Mouse (Mus musculus) CH12.LX (cell line): ENCODE results near the gene Ppbp. TPM values are rescaled to one million over a fixed set of nuclear protein-coding genes. Genes with fewer than 3 reads are reported as not detected.

ENCODE experiments used
- DNase-seq: peaks from one replicate; pipeline ENCODE4 v3.0.0-alpha.2; 2013; ENCODE audit errors: extremely low read depth
- H3K27ac ChIP-seq: 2 replicates; pipeline ENCODE4 v1.5.1; 2012; ENCODE audit warnings: low read depth, mild to moderate bottlenecking, control low read depth, moderate library complexity; ENCODE audit not compliant: insufficient read depth
- H3K27me3 ChIP-seq: replicated peaks from 2 replicates; pipeline ENCODE3; 2012; ENCODE audit warnings: inconsistent platforms
- H3K36me3 ChIP-seq, 2 experiments: replicated peaks in 1 of 2; 2 replicates each; pipeline versions ENCODE3 to v1.6.1; 2012; ENCODE audit warnings: inconsistent platforms in 1 of 2, low read length in 1 of 2, mild to moderate bottlenecking in 1 of 2, mixed read lengths in 1 of 2, moderate library complexity in 1 of 2; ENCODE audit not compliant: control insufficient read depth in 1 of 2, insufficient read depth in 1 of 2
- H3K4me1 ChIP-seq, 2 experiments: 2 replicates each; pipeline ENCODE4 v1.6.1; 2012; ENCODE audit warnings: inconsistent platforms in 1 of 2, moderate library complexity in 1 of 2; ENCODE audit not compliant: insufficient read depth in 2 of 2, control insufficient read depth in 1 of 2
- H3K4me2 ChIP-seq: 2 replicates; pipeline ENCODE4 v1.6.1; 2012; ENCODE audit warnings: low read depth, mild to moderate bottlenecking, control low read depth; ENCODE audit not compliant: poor library complexity, insufficient read depth, severe bottlenecking
- H3K4me3 ChIP-seq, 3 experiments: fragments of 150-350 bp in 1 of 3; sonication (generic) in 1 of 3; replicated peaks in 1 of 3; 2 replicates each; pipeline versions ENCODE3 to v1.5.1; 2011 to 2012; ENCODE audit warnings: low read depth in 2 of 3, low read length in 2 of 3, mild to moderate bottlenecking in 2 of 3, moderate library complexity in 2 of 3, control low read depth in 1 of 3, improper control_type of control experiment in 1 of 3, inconsistent platforms in 1 of 3, mixed read lengths in 1 of 3; ENCODE audit not compliant: poor library complexity in 1 of 3
- H3K79me2 ChIP-seq: replicated peaks from 2 replicates; pipeline ENCODE4 v1.6.1; 2012; ENCODE audit warnings: mild to moderate bottlenecking, moderate library complexity; ENCODE audit not compliant: control insufficient read depth, poor library complexity, insufficient read depth, severe bottlenecking; ENCODE audit errors: extremely low read depth
- H3K9ac ChIP-seq: 2 replicates; pipeline ENCODE4 v1.6.1; 2012; ENCODE audit warnings: low read depth, mild to moderate bottlenecking, control low read depth, moderate library complexity; ENCODE audit not compliant: insufficient read depth
- H3K9me3 ChIP-seq: replicated peaks from 2 replicates; pipeline ENCODE3; 2012; ENCODE audit warnings: low read length, inconsistent platforms, mixed read lengths
- BHLHE40 ChIP-seq: IDR thresholded peaks from 2 replicates; pipeline ENCODE4 v1.6.1; 2011; ENCODE audit warnings: mild to moderate bottlenecking, low read depth, low read length, improper control_type of control experiment
- CHD2 ChIP-seq: IDR thresholded peaks from 2 replicates; pipeline ENCODE4 v1.6.1; 2011; ENCODE audit warnings: low read length, improper control_type of control experiment
- E2F4 ChIP-seq: IDR thresholded peaks from 2 replicates; pipeline ENCODE4 v1.6.1; 2011; ENCODE audit warnings: low read depth, low read length, improper control_type of control experiment; ENCODE audit not compliant: insufficient replicate concordance
- EP300 ChIP-seq: IDR thresholded peaks from 2 replicates; pipeline ENCODE4 v1.6.1; 2011; ENCODE audit warnings: low read length, improper control_type of control experiment
- HCFC1 ChIP-seq: IDR thresholded peaks from 2 replicates; pipeline ENCODE4 v1.6.1; 2012; ENCODE audit warnings: low read depth, mild to moderate bottlenecking, inconsistent platforms, low read length, improper control_type of control experiment
- IRF4 ChIP-seq: IDR thresholded peaks from 2 replicates; pipeline ENCODE4 v1.6.1; 2014; ENCODE audit warnings: low read depth, mild to moderate bottlenecking, inconsistent platforms, low read length, improper control_type of control experiment
- JUN ChIP-seq: IDR thresholded peaks from 2 replicates; pipeline ENCODE4 v1.6.1; 2011; ENCODE audit warnings: low read depth, mild to moderate bottlenecking, low read length, improper control_type of control experiment, moderate library complexity; ENCODE audit not compliant: insufficient read depth
- KAT2A ChIP-seq: IDR thresholded peaks from 2 replicates; pipeline ENCODE4 v1.6.1; 2012; ENCODE audit warnings: low read length, improper control_type of control experiment, inconsistent platforms; ENCODE audit not compliant: insufficient replicate concordance
- MAFK ChIP-seq: IDR thresholded peaks from 2 replicates; pipeline ENCODE4 v1.6.1; 2011; ENCODE audit warnings: low read length, improper control_type of control experiment; ENCODE audit not compliant: insufficient replicate concordance
- MAZ ChIP-seq: IDR thresholded peaks from 2 replicates; pipeline ENCODE4 v1.6.1; 2012; ENCODE audit warnings: low read depth, mild to moderate bottlenecking, inconsistent platforms, low read length, improper control_type of control experiment, moderate library complexity
- MYC ChIP-seq: IDR thresholded peaks from 2 replicates; pipeline ENCODE4 v1.6.1; 2011; ENCODE audit warnings: low read depth, mild to moderate bottlenecking, improper control_type of control experiment, low read length
- NRF1 ChIP-seq: IDR thresholded peaks from 2 replicates; pipeline ENCODE4 v1.6.1; 2014; ENCODE audit warnings: low read depth, mild to moderate bottlenecking, inconsistent platforms, low read length, improper control_type of control experiment, moderate library complexity
- PAX5 ChIP-seq: IDR thresholded peaks from 2 replicates; pipeline ENCODE4 v1.6.1; 2012; ENCODE audit warnings: low read length, inconsistent platforms, mixed read lengths
- POLR2A ChIP-seq: IDR thresholded peaks from 2 replicates; pipeline ENCODE4 v1.6.1; 2011; ENCODE audit warnings: low read depth, mild to moderate bottlenecking, improper control_type of control experiment, low read length
- POLR2AphosphoS2 ChIP-seq: IDR thresholded peaks from 2 replicates; pipeline ENCODE4 v1.6.1; 2011; ENCODE audit warnings: low read depth, low read length, improper control_type of control experiment
- UBTF ChIP-seq: IDR thresholded peaks from 2 replicates; pipeline ENCODE4 v1.6.1; 2012; ENCODE audit warnings: low read depth, mild to moderate bottlenecking, inconsistent platforms, low read length, improper control_type of control experiment, moderate library complexity
- USF1 ChIP-seq: IDR thresholded peaks from 2 replicates; pipeline ENCODE4 v1.6.1; 2014; ENCODE audit warnings: low read depth, mild to moderate bottlenecking, inconsistent platforms, low read length, improper control_type of control experiment
- ZC3H11A ChIP-seq: IDR thresholded peaks from 2 replicates; pipeline ENCODE4 v1.6.1; 2012; ENCODE audit warnings: low read depth, mild to moderate bottlenecking, inconsistent platforms, low read length, improper control_type of control experiment
- ZMIZ1 ChIP-seq: IDR thresholded peaks from 2 replicates; pipeline ENCODE4 v1.6.1; 2012; ENCODE audit warnings: low read depth, mild to moderate bottlenecking, inconsistent platforms, low read length, improper control_type of control experiment
- dilution Hi-C: fragments of 300-500 bp; cut with MboI; formaldehyde crosslinking; loops from 2 replicates; pipeline ENCODE4 v1.14.3; 2020; ENCODE audit warnings: low sequenced_read_pairs; ENCODE audit not compliant: extremely low pct_unique_long_range_greater_than_20kb, extremely low pct_ligation_motif_present
- in situ Hi-C: fragments of 300-500 bp; cut with MboI; formaldehyde crosslinking; loops from 3 replicates; pipeline ENCODE4 v1.14.3; 2019; ENCODE audit warnings: low sequenced_read_pairs, low pct_ligation_motif_present, low pct_unique_long_range_greater_than_20kb, mixed read lengths
- polyA plus RNA-seq: library from polyadenylated mRNA; unstranded; fragments of >175 nt; gene quantifications from 2 replicates; pipeline ENCODE4 v1.2.1, GENCODE M21; 2012; ENCODE audit warnings: low read depth; ENCODE audit not compliant: insufficient read length
- total RNA-seq, 2 experiments: library from RNA; depleted of rRNA; stranded (reverse); fragments of 300-350 nt in 1 of 2; fragments of >200 nt in 1 of 2; gene quantifications; 2 replicates each; pipeline ENCODE4 v1.2.3; 2012 to 2014

The Ppbp gene
- total and polyA plus RNA-seq, 3 experiments = not detected

DNA sequence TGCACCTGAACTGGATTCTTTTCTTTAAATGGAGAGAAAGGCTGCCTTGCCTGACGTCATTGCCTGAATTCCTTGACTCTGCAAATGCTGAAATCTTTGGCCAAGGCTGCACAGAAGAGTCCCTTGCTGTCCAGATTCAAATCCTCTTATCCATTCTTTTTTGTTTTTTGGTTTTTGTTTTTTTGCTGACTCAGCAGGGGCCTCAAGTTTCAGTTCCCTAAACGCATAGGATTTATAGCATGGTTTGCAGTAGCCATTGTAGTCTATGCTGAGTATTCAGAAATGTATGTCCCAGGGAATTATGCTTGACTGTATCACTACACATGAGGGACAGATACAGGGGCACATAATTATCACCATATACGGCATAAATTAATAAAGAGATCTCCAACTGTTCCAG lies 3.1 kb downstream of the Ppbp start:
- H3K27ac ChIP-seq = no peak overlapping the region
- dilution Hi-C loops = no loop called here
- H3K4me2 ChIP-seq = no peak overlapping the region
- no peaks in the 10 kb centered on the region for H3K36me3 ChIP-seq
- no peaks in the 10 kb centered on the region for H3K79me2 ChIP-seq
- no peaks in the 10 kb centered on the region for H3K9me3 ChIP-seq
- TF ChIP-seq ZMIZ1 (no peak), PAX5 (no peak), MAFK (peak; percentile 100), EP300 (peak; percentile 53; the same call in 1 of the 2 replicates), NRF1 (no peak), IRF4 (peak; percentile 65; the same call in 1 of the 2 replicates)
- peaks cover 0 to 15% of the 10 kb centered on the region in 2 experiments; a peak in 2 of 4 replicates for H3K4me1 ChIP-seq
- DNase-seq = no peak
- H3K4me3 ChIP-seq = no peak overlapping the region
- in situ Hi-C loops = no loop called here
- no peaks in the 10 kb centered on the region for H3K27me3 ChIP-seq
- no peak overlapping the region for H3K9ac ChIP-seq

DNA sequence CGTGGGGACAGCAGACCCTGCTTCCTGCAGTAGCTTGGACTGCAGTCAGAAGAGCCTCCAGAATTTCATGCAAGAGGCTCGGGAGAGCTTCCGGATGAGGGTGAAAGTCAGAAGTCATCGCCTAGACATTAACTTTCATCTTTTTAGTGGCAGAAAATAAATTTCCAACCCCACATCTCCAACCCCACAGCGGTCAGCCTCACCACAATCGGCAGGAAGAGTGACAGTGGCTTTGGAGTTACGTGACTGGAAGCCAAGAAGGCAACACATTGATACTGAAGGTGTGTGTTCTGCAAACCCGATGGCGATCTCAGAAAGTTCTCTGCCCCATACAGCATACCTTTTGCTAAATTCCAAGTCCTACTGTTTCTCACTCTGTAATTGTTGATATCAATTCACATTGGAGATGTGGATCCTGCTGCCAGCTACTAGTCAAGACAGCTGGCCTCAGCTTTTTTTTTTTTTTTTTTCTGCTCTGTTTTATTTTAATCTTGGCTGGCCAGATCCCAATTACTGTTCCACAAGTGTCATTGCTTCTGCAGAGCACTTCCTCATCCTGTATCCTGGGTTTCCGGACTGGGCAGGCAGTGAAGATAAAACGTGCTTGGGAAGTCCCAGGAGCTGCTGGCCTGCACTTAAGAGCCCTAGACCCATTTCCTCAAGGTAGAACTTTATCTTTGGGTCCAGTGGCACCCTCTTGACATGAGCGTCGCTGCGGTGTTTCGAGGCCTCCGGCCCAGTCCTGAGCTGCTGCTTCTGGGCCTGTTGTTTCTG lies 3.7 kb downstream of the Ppbp start, which contains the start of gene Pf4:
Pf4 (plus strand) TSS at position 556 of the 774 bp plus-strand sequence.
- no peak for DNase-seq
- Histone ChIP-seq H3K4me3 (no peak within 1 kb of the TSS), H3K27ac (no peak within 1 kb of the TSS), H3K9me3 (no peaks in the 10 kb centered on the region), H3K36me3 (no peaks in the 10 kb centered on the region), H3K4me2 (no peak within 1 kb of the TSS)
- TF ChIP-seq KAT2A (no peak), POLR2A (no peak), MYC (no peak), MAZ (no peak), JUN (no peak), POLR2AphosphoS2 (no peak), HCFC1 (no peak), USF1 (no peak), EP300 (no peak), UBTF (no peak), CHD2 (no peak), BHLHE40 (no peak), ZMIZ1 (no peak), ZC3H11A (no peak), NRF1 (no peak), E2F4 (no peak), IRF4 (no peak)
- TF ChIP-seq, all 38 proteins: peak for 0
- Histone ChIP-seq H3K27me3 (no peaks in the 10 kb centered on the region), H3K4me1 (peaks cover 0 to 15% of the 10 kb centered on the region in 2 experiments; a peak in 2 of 4 replicates), H3K79me2 (no peaks in the 10 kb centered on the region), H3K9ac (no peak within 1 kb of the TSS)
- dilution Hi-C loops (no loop called here), in situ Hi-C loops (no loop called here)
